28 mouse cellular contexts compared by ENCODE assay signal in the genomic region with DNA sequence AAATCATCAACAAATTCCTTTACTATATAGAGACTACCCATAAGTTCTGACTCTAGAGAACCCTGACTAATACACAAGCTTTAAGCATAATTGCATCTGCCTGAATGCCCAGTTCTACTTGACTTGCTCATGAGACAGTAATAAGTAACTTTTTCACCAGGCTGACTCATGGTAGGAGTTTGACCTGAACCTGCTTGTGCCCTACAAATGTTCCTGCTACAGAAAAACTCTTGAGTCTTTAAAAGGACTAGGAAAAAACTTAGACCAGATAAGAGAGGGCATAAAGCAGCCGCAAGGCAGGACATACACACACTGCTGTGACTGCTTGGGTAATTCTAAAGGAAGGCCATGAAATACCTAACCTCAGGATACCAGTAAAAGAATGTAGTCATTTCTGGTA. TPM values are rescaled to one million over a fixed set of nuclear protein-coding genes. Genes with fewer than 3 reads are reported as not detected.
DNase-seq lines count a peak whose midpoint lies in the region; ATAC-seq and TF ChIP-seq lines count a peak whose summit lies in the region.
"Had no signal": no experiment of that assay in that cellular context is flagged by ENCODE, and none has a peak within 500 bp of the region (broad histone marks: within the 10 kb centered on the region; RNA-seq: fewer than 3 reads in every experiment).

No protein-coding gene starts in this region.

- ATAC-seq in Patski = no peak
- no peak for ATAC-seq in kidney, embryonic 16.5 days (ENCODE audit: low FRiP score, low TSS enrichment)
- no peak for ATAC-seq in stomach, postnatal 0 days (ENCODE audit: low FRiP score, low TSS enrichment)
- ATAC-seq: midbrain, embryonic 13.5 days had no signal

- H3K36me3 ChIP-seq in kidney, embryonic 16.5 days (ENCODE audit: insufficient read depth, low read length) = no peaks in the 10 kb centered on the region
- H3K36me3 ChIP-seq in stomach, postnatal 0 days (ENCODE audit: control insufficient read depth, insufficient read depth, low read length) = 0 out of 2 replicates have a peak, but pooled peaks cover 2% of the 10 kb centered on the region
- H3K36me3 ChIP-seq: forebrain, embryonic 12.5 days; heart, embryonic 12.5 days; midbrain, embryonic 13.5 days had no signal

- TF ChIP-seq EP300 in stomach, postnatal 0 days (optimal IDR thresholded peaks at IDR 0.05) = no peak

- H3K27ac ChIP-seq in kidney, embryonic 16.5 days (ENCODE audit: low read length) = peak overlapping the region; percentile 73
- H3K27ac ChIP-seq in stomach, postnatal 0 days (replicated peaks) = no peak overlapping the region
- H3K27ac ChIP-seq: forebrain, embryonic 12.5 days; hindbrain, embryonic 14.5 days; liver, embryonic 14.5 days; macrophage; midbrain, embryonic 13.5 days had no signal

- POLR2A ChIA-PET in Patski (lab: Charles Lee) = interaction anchor here (0.6 kb wide), 1 partner anchor 69 kb away, joined by 3 read pairs; no protein-coding TSS in a partner anchor

- H3K4me1 ChIP-seq in kidney, embryonic 16.5 days (ENCODE audit: insufficient read depth, low read length) = peaks cover 8% of the 10 kb centered on the region; the same call in 1 of the 2 replicates
- H3K4me1 ChIP-seq in stomach, postnatal 0 days (replicated peaks; ENCODE audit: control insufficient read depth, insufficient read depth) = no peaks in the 10 kb centered on the region

- H3K9ac ChIP-seq in kidney, embryonic 16.5 days (replicated peaks; ENCODE audit: low read length) = no peak overlapping the region
- H3K9ac ChIP-seq in stomach, postnatal 0 days (ENCODE audit: low read length) = no peak overlapping the region
- H3K9ac ChIP-seq: forebrain, embryonic 12.5 days; heart, embryonic 12.5 days; hindbrain, embryonic 14.5 days; liver, embryonic 14.5 days; midbrain, embryonic 13.5 days had no signal

- no peak for TF ChIP-seq CTCF in Patski (IDR thresholded peaks at IDR 0.05)
- no peak for TF ChIP-seq CTCF in stomach, postnatal 0 days (IDR thresholded peaks at IDR 0.05; ENCODE audit: low read depth)

- H3K27me3 ChIP-seq in Patski = no peaks in the 10 kb centered on the region
- H3K27me3 ChIP-seq in kidney, embryonic 16.5 days (ENCODE audit: insufficient read depth, low read length) = no peaks in the 10 kb centered on the region
- no peaks in the 10 kb centered on the region for H3K27me3 ChIP-seq in stomach, postnatal 0 days (ENCODE audit: control insufficient read depth, insufficient read depth, low read length)
- H3K27me3 ChIP-seq: forebrain, embryonic 12.5 days; heart, embryonic 12.5 days; midbrain, embryonic 13.5 days had no signal

- CTCF ChIA-PET in Patski (lab: Charles Lee) = interaction anchor here (2.3 to 2.5 kb wide), 2 partner anchors 13 to 21 kb away, joined by 10 to 14 read pairs; no protein-coding TSS in a partner anchor

- peak; percentile 53 for DNase-seq in Patski (ENCODE audit: low read depth, low spot score)
- DNase-seq in kidney, adult 18-20 months = peak; percentile 48
- peak; percentile 36 to 79 for DNase-seq in kidney, postnatal 36 days
- DNase-seq in spleen, postnatal 10 days (ENCODE audit: low spot score in 2 of 2) = no peak
- DNase-seq in left cerebral cortex, postnatal 36 days (ENCODE audit: low spot score in 2 of 2) = no peak
- no peak for DNase-seq in stomach, postnatal 0 days (ENCODE audit: low spot score)
- no peak for DNase-seq in c-Kit-positive CD71-positive TER-119-positive erythroid progenitor cells, embryonic 14.5 days (ENCODE audit: low spot score)
- DNase-seq: adrenal gland, postnatal 25 days; cerebellum, adult 2 months; cerebellum, postnatal 14 days; gastrocnemius, postnatal 25 days; heart, adult 11 months; heart, postnatal 4 days; layer of hippocampus, adult 9-11 months; liver; lung, adult 2 months; lung, postnatal 10 days; retina, postnatal 1 day; right cerebral cortex, postnatal 14 days; spleen, adult 18-20 months had no signal

- no peak overlapping the region for H3K4me3 ChIP-seq in kidney, embryonic 16.5 days (ENCODE audit: low read length)
- no peak overlapping the region for H3K4me3 ChIP-seq in stomach, postnatal 0 days (ENCODE audit: low read depth, low read length)
- H3K4me3 ChIP-seq: erythroblast, embryonic 14.5 days; forebrain, embryonic 12.5 days; heart, embryonic 12.5 days; midbrain, embryonic 13.5 days had no signal

- 69% methylated on average over 1 of the region's 1 CpGs for WGBS in kidney, embryonic 16.5 days
- 81% methylated on average over 1 of the region's 1 CpGs for WGBS in stomach, postnatal 0 days

- no peaks in the 10 kb centered on the region for H3K9me3 ChIP-seq in kidney, embryonic 16.5 days (ENCODE audit: low read length)
- no peaks in the 10 kb centered on the region for H3K9me3 ChIP-seq in stomach, postnatal 0 days (ENCODE audit: control insufficient read depth, low read length)
- H3K9me3 ChIP-seq: forebrain, embryonic 12.5 days; heart, embryonic 12.5 days; midbrain, embryonic 13.5 days had no signal

- intact Hi-C loops in left cerebral cortex, postnatal 36 days (cut with DNase I) = no loop called here

- no peak overlapping the region for H3K4me2 ChIP-seq in kidney, embryonic 16.5 days (replicated peaks; ENCODE audit: low read depth, low read length)
- no peak overlapping the region for H3K4me2 ChIP-seq in stomach, postnatal 0 days (replicated peaks; ENCODE audit: low read depth)
- H3K4me2 ChIP-seq: forebrain, embryonic 12.5 days; heart, embryonic 12.5 days; hindbrain, embryonic 14.5 days; midbrain, embryonic 13.5 days had no signal

- in situ Hi-C loops in Patski (cut with MboI; ENCODE audit: low pct_unique_long_range_greater_than_20kb) = no loop called here

RNA-seq across cellular contexts. Expression of gene Ino80, which starts 4.8 kb away (rescaled TPM):
- polyA plus RNA-seq in Patski (2021) = 17.7 TPM
- polyA plus RNA-seq in kidney, embryonic 16.5 days (2015; fragmentation: Nextera tagmentation; extraction: Ambion mirVana) = 3.9 and 5.0 TPM in 2 replicates
- total RNA-seq in left cerebral cortex, postnatal 36 days (2021) = 10 to 100 TPM; 19.8 to 23.3 TPM
- 1.9 and 2.0 TPM in 2 replicates for polyA plus RNA-seq in stomach, postnatal 0 days (2015; fragmentation: Nextera tagmentation; extraction: Ambion mirVana)

Comparison
In these comparisons a context has a peak if more than half of its experiments do, and no peak if none do; other contexts are left out.
1. DNase-seq: peak in Patski (single experiment), kidney, adult 18-20 months (single experiment) and kidney, postnatal 36 days (2 of 2); none in spleen, postnatal 10 days (0 of 2), left cerebral cortex, postnatal 36 days (0 of 2), stomach, postnatal 0 days (single experiment) and c-Kit-positive CD71-positive TER-119-positive erythroid progenitor cells, embryonic 14.5 days (single experiment).